10 mouse cellular contexts compared by ENCODE assay signal in the genomic region with DNA sequence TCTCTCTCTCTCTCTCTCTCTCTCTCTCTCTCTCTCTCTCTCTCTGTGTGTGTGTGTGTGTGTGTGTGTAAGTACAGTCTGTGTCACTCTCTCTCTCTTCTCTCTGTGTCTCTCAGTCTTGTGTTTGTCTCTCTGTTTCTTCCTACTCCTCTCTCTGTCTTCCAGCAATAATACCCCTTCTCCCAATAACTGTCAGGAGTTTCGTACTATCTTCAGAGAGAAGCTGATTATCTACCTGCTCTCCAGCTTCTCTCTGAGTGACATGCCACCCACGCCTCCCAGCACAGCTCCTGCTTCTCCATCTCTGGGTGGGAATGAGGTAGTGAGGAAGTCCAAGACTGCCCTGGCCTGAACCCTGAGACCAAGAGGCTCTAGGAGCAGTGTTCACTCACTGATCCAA. TPM values are rescaled to one million over a fixed set of nuclear protein-coding genes. Genes with fewer than 3 reads are reported as not detected.
DNase-seq lines count a peak whose midpoint lies in the region; ATAC-seq and TF ChIP-seq lines count a peak whose summit lies in the region.
"Had no signal": no experiment of that assay in that cellular context is flagged by ENCODE, and none has a peak within 500 bp of the region (broad histone marks: within the 10 kb centered on the region; RNA-seq: fewer than 3 reads in every experiment).

A gene (plus strand): TSS at position 301 of the 400 bp plus-strand sequence.

- no peak within 1 kb of the TSS for H3K4me3 ChIP-seq in heart, embryonic 14.5 days (ENCODE audit: control insufficient read depth in 1 of 2, insufficient read depth in 1 of 2, low read depth in 1 of 2, low read length in 2 of 2)
- H3K4me3 ChIP-seq in cortical plate, adult 2 months (ENCODE audit: insufficient read depth, low read length) = peak within 1 kb of the TSS; percentile 83
- H3K4me3 ChIP-seq in hindbrain, embryonic 12.5 days = peak within 1 kb of the TSS; percentile 40
- peak within 1 kb of the TSS; percentile 15; the same call in 1 of the 2 replicates for H3K4me3 ChIP-seq in limb, embryonic 13.5 days
- H3K4me3 ChIP-seq: myocyte had no signal

- H3K9me3 ChIP-seq in heart, embryonic 14.5 days (ENCODE audit: control insufficient read depth, low read length) = no peaks in the 10 kb centered on the region
- H3K9me3 ChIP-seq in hindbrain, embryonic 12.5 days (replicated peaks) = no peaks in the 10 kb centered on the region
- H3K9me3 ChIP-seq in limb, embryonic 13.5 days = no peaks in the 10 kb centered on the region

- TF ChIP-seq CTCF in cortical plate, adult 2 months (IDR thresholded peaks at IDR 0.05; ENCODE audit: extremely low read depth, insufficient read depth, low read length) = no peak

- no peak for ATAC-seq in heart, embryonic 14.5 days (ENCODE audit: insufficient number of reproducible peaks, insufficient read depth, low FRiP score, low read depth)
- peak; percentile 15; the same call in 1 of the 2 replicates for ATAC-seq in hindbrain, embryonic 12.5 days (ENCODE audit: low FRiP score)
- ATAC-seq in limb, embryonic 13.5 days (ENCODE audit: low FRiP score, low read depth) = no peak; the same call in 1 of the 2 replicates

- H3K36me3 ChIP-seq in heart, embryonic 14.5 days (ENCODE audit: control insufficient read depth, insufficient read depth, low read length) = no peaks in the 10 kb centered on the region
- H3K36me3 ChIP-seq in hindbrain, embryonic 12.5 days = no peaks in the 10 kb centered on the region
- no peaks in the 10 kb centered on the region for H3K36me3 ChIP-seq in limb, embryonic 13.5 days

- 13% methylated on average over 2 of the region's 2 CpGs for WGBS in heart, embryonic 14.5 days
- WGBS in hindbrain, embryonic 12.5 days = 14% methylated on average over 2 of the region's 2 CpGs
- WGBS in limb, embryonic 13.5 days = 17% methylated on average over 2 of the region's 2 CpGs

- H3K4me2 ChIP-seq in heart, embryonic 14.5 days (ENCODE audit: low read length) = peak within 1 kb of the TSS; percentile 25; the same call in 1 of the 2 replicates
- H3K4me2 ChIP-seq in hindbrain, embryonic 12.5 days (replicated peaks) = peak within 1 kb of the TSS; percentile 70
- H3K4me2 ChIP-seq in limb, embryonic 13.5 days (replicated peaks) = peak within 1 kb of the TSS; percentile 51

- H3K27ac ChIP-seq in heart, embryonic 14.5 days (replicated peaks in 1 of 2; ENCODE audit: control insufficient read depth in 1 of 2, insufficient read depth in 1 of 2, low read depth in 2 of 2, low read length in 2 of 2) = no peak within 1 kb of the TSS
- H3K27ac ChIP-seq in cortical plate, adult 2 months (ENCODE audit: insufficient read depth, low read length) = peak within 1 kb of the TSS; percentile 82
- H3K27ac ChIP-seq in hindbrain, embryonic 12.5 days = peak within 1 kb of the TSS; percentile 25
- no peak within 1 kb of the TSS for H3K27ac ChIP-seq in limb, embryonic 13.5 days

- H3K4me1 ChIP-seq in heart, embryonic 14.5 days (ENCODE audit: control insufficient read depth in 2 of 2, insufficient read depth in 2 of 2, low read length in 2 of 2) = no peaks in the 10 kb centered on the region
- no peaks in the 10 kb centered on the region for H3K4me1 ChIP-seq in cortical plate, adult 2 months (ENCODE audit: control insufficient read depth, insufficient read depth, low read length)
- 0 out of 2 replicates have a peak, but pooled peaks cover 2% of the 10 kb centered on the region for H3K4me1 ChIP-seq in hindbrain, embryonic 12.5 days
- H3K4me1 ChIP-seq in limb, embryonic 13.5 days = peaks cover 5% of the 10 kb centered on the region

- no peak for TF ChIP-seq POLR2A in cortical plate, adult 2 months (IDR thresholded peaks at IDR 0.05; ENCODE audit: extremely low read depth, insufficient read depth, low read length)

- DNase-seq in heart, adult 18-20 months = no peak
- no peak for DNase-seq in kidney, postnatal 36 days
- no peak for DNase-seq in cerebellum, adult 9-11 months
- no peak for DNase-seq in right cerebral cortex, postnatal 14 days
- DNase-seq: thymus, adult 18-20 months had no signal

- no peak within 1 kb of the TSS for H3K9ac ChIP-seq in heart, embryonic 14.5 days (ENCODE audit: low read length)
- peak within 1 kb of the TSS; percentile 51 for H3K9ac ChIP-seq in hindbrain, embryonic 12.5 days
- no peak within 1 kb of the TSS for H3K9ac ChIP-seq in limb, embryonic 13.5 days

- peaks cover 20% of the 10 kb centered on the region for H3K27me3 ChIP-seq in heart, embryonic 14.5 days (ENCODE audit: control insufficient read depth, insufficient read depth, low read length)
- H3K27me3 ChIP-seq in hindbrain, embryonic 12.5 days = peaks cover 25% of the 10 kb centered on the region
- peaks cover 34% of the 10 kb centered on the region for H3K27me3 ChIP-seq in limb, embryonic 13.5 days

RNA-seq across cellular contexts. Expression of the gene that starts here (rescaled TPM):
- not detected in 2 replicates for polyA plus RNA-seq in heart, embryonic 14.5 days (2014; fragmentation: Nextera tagmentation; extraction: Ambion mirVana)
- not detected for total RNA-seq in heart, adult 18-20 months (2021)
- polyA plus RNA-seq in cortical plate, adult 2 months (2012; rRNA removed) = 46.2 and 46.8 TPM in 2 replicates
- 1.7 and 2.2 TPM in 2 replicates for polyA plus RNA-seq in hindbrain, embryonic 12.5 days (2016; fragmentation: Nextera tagmentation; extraction: Ambion mirVana)
- 0.06 and 0.26 TPM in 2 replicates for polyA plus RNA-seq in limb, embryonic 13.5 days (2015; fragmentation: Nextera tagmentation; extraction: Ambion mirVana)
- polyA plus RNA-seq: myocyte had no signal

Comparison
In these comparisons a context has a peak if more than half of its experiments do, and no peak if none do; other contexts are left out.
1. RNA of the gene that starts here (polyA plus RNA-seq): 46.2 to 46.8 TPM in cortical plate, adult 2 months; 1.7 to 2.2 TPM in hindbrain, embryonic 12.5 days, 0.06 to 0.26 TPM in limb, embryonic 13.5 days and not detected in heart, embryonic 14.5 days; every median in the first group is over 10 times any median in the second.
2. H3K27ac ChIP-seq: peak in cortical plate, adult 2 months (single experiment) and hindbrain, embryonic 12.5 days (single experiment); none in heart, embryonic 14.5 days (0 of 2) and limb, embryonic 13.5 days (single experiment).
3. H3K4me3 ChIP-seq: peak in cortical plate, adult 2 months (single experiment), hindbrain, embryonic 12.5 days (single experiment) and limb, embryonic 13.5 days (single experiment); none in heart, embryonic 14.5 days (0 of 2).
4. Peak in every context shown above with its lines, with median percentiles within 50 percentile points of each other: H3K4me2 ChIP-seq.